Mouse (Mus musculus) stomach, embryonic 15.5 days (tissue): ENCODE results near the gene Ccl25. TPM values are rescaled to one million over a fixed set of nuclear protein-coding genes. Genes with fewer than 3 reads are reported as not detected.
"Not testable (repeated sequence)": the region's sequence is repeated elsewhere in the genome, so short reads cannot be mapped to it uniquely, and the experiment has no call there.

Experiments
- ATAC-seq: fragments of 200-750 bp; cut with Nextera tagmentation; 2 replicates; pipeline ENCODE4 v1.8.0; 2017; ENCODE audit warnings: low read depth, moderate number of reproducible peaks, moderate TSS enrichment; ENCODE audit not compliant: insufficient read depth, low FRiP score
- H3K27ac ChIP-seq: fragments of 300-500 bp; sonication (generic); 2 replicates; pipeline ENCODE4 v1.5.1; 2015; ENCODE audit warnings: mild to moderate bottlenecking, inconsistent platforms
- H3K27me3 ChIP-seq: fragments of 300-500 bp; sonication (generic); replicated peaks from 2 replicates; pipeline ENCODE4 v1.6.1; 2015; ENCODE audit warnings: inconsistent platforms
- H3K36me3 ChIP-seq: fragments of 300-500 bp; sonication (generic); 2 replicates; pipeline ENCODE4 v1.6.1; 2015; ENCODE audit warnings: inconsistent platforms
- H3K4me1 ChIP-seq: fragments of 300-500 bp; sonication (generic); 2 replicates; pipeline ENCODE4 v1.6.1; 2015; ENCODE audit warnings: inconsistent platforms
- H3K4me2 ChIP-seq: fragments of 300-500 bp; sonication (generic); 2 replicates; pipeline ENCODE4 v1.6.1; 2015; ENCODE audit warnings: mild to moderate bottlenecking, inconsistent platforms
- H3K4me3 ChIP-seq: fragments of 300-500 bp; sonication (generic); replicated peaks from 2 replicates; pipeline ENCODE4 v1.5.1; 2015; ENCODE audit warnings: inconsistent platforms
- H3K9ac ChIP-seq: fragments of 300-500 bp; sonication (generic); 2 replicates; pipeline ENCODE4 v1.6.1; 2015; ENCODE audit warnings: inconsistent platforms
- H3K9me3 ChIP-seq: fragments of 300-500 bp; sonication (generic); 2 replicates; pipeline ENCODE4 v1.6.1; 2016; ENCODE audit warnings: inconsistent platforms
- WGBS: fragments of 180-500 bp; shearing (Covaris S2); methylation state at CpG from one replicate; pipeline ENCODE4 v1.1.7; 2015; 5-methylcytosine and 5-hydroxymethylcytosine counted together
- polyA plus RNA-seq: library from polyadenylated mRNA; unstranded; fragments of >200 nt; fragmentation: Nextera tagmentation; extraction: Ambion mirVana; gene quantifications from 2 replicates; pipeline ENCODE4 v1.2.1, GENCODE M21; 2015

Ccl25 gene
- polyA plus RNA-seq, 1 experiment from 2014 or later, result 22.7 TPM

DNA sequence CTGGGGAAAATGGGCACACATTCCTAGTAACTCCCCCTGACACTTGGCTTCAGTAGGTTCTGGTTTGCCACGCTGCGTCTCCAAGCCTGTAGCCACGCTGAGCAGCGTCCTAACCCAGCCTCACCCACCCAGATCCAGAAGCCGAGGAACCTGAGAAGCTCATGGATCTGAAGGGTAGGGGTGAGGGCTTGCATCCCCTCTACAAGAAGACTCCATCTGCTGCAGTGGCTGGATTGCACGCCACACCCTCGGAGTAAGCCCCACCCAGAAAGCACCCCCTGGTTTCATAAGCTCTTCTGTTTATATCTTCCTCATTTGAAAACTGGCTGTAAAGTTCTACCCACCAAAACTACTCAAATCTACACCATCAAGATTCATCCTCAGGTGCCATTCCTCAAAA is 22.7 kb downstream of the Ccl25 start:
- Histone ChIP-seq H3K27me3 (no peaks in the 10 kb centered on the region), H3K4me2 (no peak overlapping the region), H3K36me3 (no peaks in the 10 kb centered on the region), H3K27ac (no peak overlapping the region), H3K4me3 (no peak overlapping the region), H3K9ac (no peak overlapping the region), H3K9me3 (no peaks in the 10 kb centered on the region), H3K4me1 (0 out of 2 replicates have a peak, but pooled peaks cover 4% of the 10 kb centered on the region)
- no peak for ATAC-seq
- 53% methylated on average over 7 of the region's 7 CpGs for WGBS

DNA sequence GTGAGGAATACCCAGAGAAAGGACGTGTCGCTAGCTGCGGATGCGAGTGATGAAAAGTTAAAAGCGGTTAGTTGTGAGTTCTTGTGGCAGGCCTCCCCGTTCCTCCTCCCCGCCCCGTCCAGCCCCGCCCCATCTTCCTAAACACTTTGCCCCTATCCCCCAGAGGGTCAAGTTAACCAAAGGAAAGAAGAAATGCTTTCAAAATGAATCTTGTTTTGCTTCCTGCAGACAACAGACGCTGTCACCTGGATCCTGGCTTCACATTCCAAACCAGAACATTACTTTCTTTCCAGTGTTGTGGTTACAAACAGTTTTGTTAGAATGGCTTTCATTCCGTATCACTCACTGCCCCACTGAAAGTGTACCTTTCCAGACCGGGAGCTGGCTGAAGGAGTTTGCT is 23.3 kb downstream of the Ccl25 start:
- H3K4me1 ChIP-seq, result 0 out of 2 replicates have a peak, but pooled peaks cover 4% of the 10 kb centered on the region
- no peak overlapping the region for H3K4me2 ChIP-seq
- WGBS, result 24% methylated on average over 12 of the region's 12 CpGs
- no peaks in the 10 kb centered on the region for H3K27me3 ChIP-seq
- ATAC-seq, result no peak
- H3K9ac ChIP-seq, result no peak overlapping the region
- no peaks in the 10 kb centered on the region for H3K9me3 ChIP-seq
- no peak overlapping the region for H3K4me3 ChIP-seq
- no peak overlapping the region for H3K27ac ChIP-seq
- no peaks in the 10 kb centered on the region for H3K36me3 ChIP-seq

DNA sequence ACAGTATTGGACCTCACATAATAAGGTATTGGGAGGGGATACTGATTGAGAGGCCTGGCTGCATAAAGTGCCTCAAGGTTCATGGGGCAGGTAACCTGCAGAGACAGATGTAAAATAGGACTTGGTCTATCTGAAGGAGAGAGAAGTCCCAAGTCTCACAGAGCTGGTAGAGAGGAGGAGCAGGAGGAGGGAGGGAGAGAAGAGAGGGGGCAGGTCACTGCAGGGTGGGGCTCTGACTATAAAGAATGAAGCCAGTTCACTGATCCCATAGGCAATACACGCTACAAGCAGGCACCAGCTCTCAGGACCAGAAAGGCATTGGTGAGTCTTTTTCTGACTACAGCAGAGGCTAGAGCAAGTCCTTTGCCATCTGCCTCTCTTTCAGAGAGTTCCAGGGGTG is 24.3 kb downstream of the Ccl25 start:
- no peak for ATAC-seq
- H3K9ac ChIP-seq, result no peak overlapping the region
- no peak overlapping the region for H3K27ac ChIP-seq
- H3K4me3 ChIP-seq, result no peak overlapping the region
- H3K36me3 ChIP-seq, result no peaks in the 10 kb centered on the region
- H3K4me2 ChIP-seq, result no peak overlapping the region
- 0 out of 2 replicates have a peak, but pooled peaks cover 4% of the 10 kb centered on the region for H3K4me1 ChIP-seq
- 59% methylated on average over 1 of the region's 1 CpGs for WGBS
- H3K9me3 ChIP-seq, result no peaks in the 10 kb centered on the region
- no peaks in the 10 kb centered on the region for H3K27me3 ChIP-seq

DNA sequence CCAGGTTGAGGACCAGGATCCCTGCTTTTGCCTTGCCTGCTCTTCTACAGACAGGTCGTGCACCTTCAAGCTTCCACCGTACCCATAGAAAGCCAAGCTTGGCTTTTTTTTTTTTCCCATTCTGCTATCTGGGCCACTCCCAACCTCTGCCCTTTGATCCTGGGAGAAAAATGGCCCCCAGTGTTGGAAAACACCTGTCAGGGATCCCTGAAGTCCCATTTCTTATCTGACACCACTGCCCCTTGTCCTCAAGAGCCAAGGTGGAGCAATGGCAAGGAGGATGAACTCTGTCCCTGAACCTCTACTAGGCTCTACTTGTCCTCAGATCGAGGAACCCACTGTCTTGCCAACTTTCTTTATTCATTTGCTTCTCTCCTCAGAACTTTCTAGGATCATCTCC is 25.6 kb downstream of the Ccl25 start:
- WGBS, result 78% methylated on average over 3 of the region's 3 CpGs
- Histone ChIP-seq H3K27ac (no peak overlapping the region), H3K4me2 (no peak overlapping the region), H3K36me3 (no peaks in the 10 kb centered on the region), H3K4me1 (0 out of 2 replicates have a peak, but pooled peaks cover 4% of the 10 kb centered on the region), H3K27me3 (no peaks in the 10 kb centered on the region), H3K4me3 (no peak overlapping the region), H3K9me3 (no peaks in the 10 kb centered on the region), H3K9ac (no peak overlapping the region)
- ATAC-seq, result no peak

GRCm38 (mm10) chr8:4352562-4352961 is 27.6 kb downstream of the Ccl25 start:
- 87% methylated on average over 6 of the region's 6 CpGs for WGBS
- H3K4me2 ChIP-seq, H3K27me3 ChIP-seq, H3K9ac ChIP-seq, H3K36me3 ChIP-seq, H3K9me3 ChIP-seq, ATAC-seq, H3K27ac ChIP-seq, H3K4me3 ChIP-seq, H3K4me1 ChIP-seq: not testable (repeated sequence)

DNA sequence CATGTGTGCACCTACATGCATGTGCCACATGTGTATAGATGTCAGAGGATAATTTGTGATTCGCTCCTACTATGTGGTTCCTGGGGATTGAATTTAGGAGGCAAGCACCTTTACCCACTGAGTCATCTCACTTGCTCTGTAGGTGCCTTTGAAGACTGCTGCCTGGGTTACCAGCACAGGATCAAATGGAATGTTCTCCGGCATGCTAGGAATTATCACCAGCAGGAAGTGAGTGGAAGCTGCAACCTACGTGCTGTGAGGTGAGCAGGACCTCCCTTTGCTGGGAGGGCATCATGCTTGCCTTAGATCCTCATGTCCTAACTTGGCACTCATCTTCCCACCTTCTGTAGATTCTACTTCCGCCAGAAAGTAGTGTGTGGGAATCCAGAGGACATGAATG is 28.7 kb downstream of the Ccl25 start:
- H3K4me1 ChIP-seq, result no peaks in the 10 kb centered on the region
- no peaks in the 10 kb centered on the region for H3K27me3 ChIP-seq
- no peaks in the 10 kb centered on the region for H3K9me3 ChIP-seq
- ATAC-seq, result no peak
- H3K9ac ChIP-seq, result no peak overlapping the region
- H3K27ac ChIP-seq, result no peak overlapping the region
- no peak overlapping the region for H3K4me3 ChIP-seq
- WGBS, result 75% methylated on average over 4 of the region's 4 CpGs
- H3K36me3 ChIP-seq, result no peaks in the 10 kb centered on the region
- H3K4me2 ChIP-seq, result no peak overlapping the region

- Histone ChIP-seq H3K4me3 (no peak overlapping the region), H3K27me3 (no peaks in the 10 kb centered on the region), H3K27ac (no peak overlapping the region), H3K9ac (no peak overlapping the region), H3K4me2 (no peak overlapping the region), H3K9me3 (no peaks in the 10 kb centered on the region), H3K4me1 (no peaks in the 10 kb centered on the region), H3K36me3 (no peaks in the 10 kb centered on the region)
- 83% methylated on average over 1 of the region's 1 CpGs for WGBS
- ATAC-seq, result no peak
Measured at GRCm38 (mm10) chr8:4354516-4354915, 29.5 kb downstream of the Ccl25 start.

DNA sequence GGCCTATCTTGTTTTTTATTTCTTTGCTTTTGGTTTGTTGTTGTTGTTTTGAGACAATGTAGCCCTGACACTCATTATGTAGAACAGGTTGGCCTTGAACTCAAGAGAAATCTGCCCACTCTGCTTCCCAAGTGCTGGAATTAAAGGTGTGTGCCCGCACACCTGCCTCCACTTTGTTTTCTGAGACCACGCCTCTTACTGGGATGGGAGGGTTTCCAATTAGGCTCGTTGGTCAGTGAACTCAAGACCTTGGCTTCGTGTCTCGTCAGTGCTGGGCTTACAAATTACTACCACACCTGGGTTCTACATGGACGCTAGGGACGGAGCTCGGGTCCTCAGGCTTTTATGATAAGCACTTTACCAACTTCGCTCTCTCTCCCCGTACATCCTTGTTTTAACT is 30.4 kb downstream of the Ccl25 start:
- no peak overlapping the region for H3K4me3 ChIP-seq
- 86% methylated on average over 10 of the region's 10 CpGs for WGBS
- no peaks in the 10 kb centered on the region for H3K4me1 ChIP-seq
- H3K27me3 ChIP-seq, result no peaks in the 10 kb centered on the region
- H3K9ac ChIP-seq, result no peak overlapping the region
- ATAC-seq, result no peak
- H3K36me3 ChIP-seq, result no peaks in the 10 kb centered on the region
- H3K9me3 ChIP-seq, result no peaks in the 10 kb centered on the region
- H3K27ac ChIP-seq, result no peak overlapping the region
- H3K4me2 ChIP-seq, result no peak overlapping the region

GRCm38 (mm10) chr8:4359362-4359761 is 34.4 kb downstream of the Ccl25 start:
- 76% methylated on average over 3 of the region's 3 CpGs for WGBS
- Histone ChIP-seq H3K27ac (no peak overlapping the region), H3K36me3 (no peaks in the 10 kb centered on the region), H3K4me3 (no peak overlapping the region), H3K4me1 (no peaks in the 10 kb centered on the region), H3K27me3 (no peaks in the 10 kb centered on the region), H3K9ac (no peak overlapping the region), H3K9me3 (no peaks in the 10 kb centered on the region), H3K4me2 (no peak overlapping the region)
- ATAC-seq, result no peak

GRCm38 (mm10) chr8:4360922-4361321 is 35.9 kb downstream of the Ccl25 start:
- WGBS, result 87% methylated on average over 2 of the region's 2 CpGs
- ATAC-seq, result no peak

DNA sequence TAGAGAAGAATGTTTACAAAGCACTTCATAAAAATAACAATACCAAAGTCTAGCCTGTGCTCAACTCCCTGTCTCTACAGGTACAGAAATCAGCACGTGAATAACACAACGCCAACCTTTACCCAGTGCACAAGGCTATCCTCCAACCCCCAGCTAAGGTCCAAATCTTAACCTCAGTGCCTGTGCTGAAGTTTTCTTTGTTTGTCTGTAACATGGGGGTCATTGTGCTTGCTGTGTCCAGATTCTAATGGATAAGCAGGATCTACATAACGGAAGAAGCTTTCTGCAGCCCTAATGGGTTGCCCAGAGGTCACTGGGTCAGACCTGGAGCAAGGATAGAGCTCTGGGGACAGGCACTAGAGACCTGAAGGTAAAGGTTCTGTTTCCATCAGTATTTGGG is 41.2 kb downstream of the Ccl25 start:
- H3K27me3 ChIP-seq, result no peaks in the 10 kb centered on the region
- no peak for ATAC-seq
- no peak overlapping the region for H3K27ac ChIP-seq
- no peak overlapping the region for H3K9ac ChIP-seq
- H3K4me1 ChIP-seq, result no peaks in the 10 kb centered on the region
- 86% methylated on average over 3 of the region's 3 CpGs for whole genome bisulfite sequencing
- no peak overlapping the region for H3K4me3 ChIP-seq
- H3K4me2 ChIP-seq, result no peak overlapping the region
- no peaks in the 10 kb centered on the region for H3K36me3 ChIP-seq
- no peaks in the 10 kb centered on the region for H3K9me3 ChIP-seq

More at GRCm38 (mm10) chr8:4360922-4361321, 35.9 kb downstream of the Ccl25 start:
- H3K27ac ChIP-seq, result no peak overlapping the region
- H3K4me1 ChIP-seq, result no peaks in the 10 kb centered on the region
- H3K9ac ChIP-seq, result no peak overlapping the region
- H3K27me3 ChIP-seq, result no peaks in the 10 kb centered on the region
- no peaks in the 10 kb centered on the region for H3K9me3 ChIP-seq
- H3K4me3 ChIP-seq, result no peak overlapping the region
- no peaks in the 10 kb centered on the region for H3K36me3 ChIP-seq
- H3K4me2 ChIP-seq, result no peak overlapping the region

DNA sequence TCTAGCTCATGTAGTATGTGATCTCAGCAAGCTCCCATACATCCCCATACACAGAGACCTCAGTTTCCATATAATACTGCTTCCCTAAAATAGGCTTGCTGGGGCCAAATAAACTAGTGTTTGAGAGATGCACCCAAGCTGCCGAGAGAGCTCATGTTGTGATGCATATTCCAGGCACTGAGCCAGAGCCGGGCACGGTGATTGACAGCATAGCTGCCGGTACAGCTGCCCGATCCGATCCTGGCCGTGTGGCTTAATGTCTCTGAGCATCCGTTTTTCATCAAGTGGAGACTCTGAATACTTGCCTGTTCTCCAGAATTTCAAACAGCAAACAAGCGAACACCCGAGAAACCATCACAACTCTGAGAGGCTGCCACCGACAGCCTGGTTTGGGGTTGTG is 42.8 kb downstream of the Ccl25 start:
- no peaks in the 10 kb centered on the region for H3K9me3 ChIP-seq
- H3K4me3 ChIP-seq, result no peak overlapping the region
- ATAC-seq, result no peak
- H3K36me3 ChIP-seq, result no peaks in the 10 kb centered on the region
- no peaks in the 10 kb centered on the region for H3K4me1 ChIP-seq
- H3K4me2 ChIP-seq, result no peak overlapping the region
- H3K27ac ChIP-seq, result no peak overlapping the region
- H3K27me3 ChIP-seq, result no peaks in the 10 kb centered on the region
- H3K9ac ChIP-seq, result no peak overlapping the region
- 76% methylated on average over 11 of the region's 11 CpGs for WGBS

DNA sequence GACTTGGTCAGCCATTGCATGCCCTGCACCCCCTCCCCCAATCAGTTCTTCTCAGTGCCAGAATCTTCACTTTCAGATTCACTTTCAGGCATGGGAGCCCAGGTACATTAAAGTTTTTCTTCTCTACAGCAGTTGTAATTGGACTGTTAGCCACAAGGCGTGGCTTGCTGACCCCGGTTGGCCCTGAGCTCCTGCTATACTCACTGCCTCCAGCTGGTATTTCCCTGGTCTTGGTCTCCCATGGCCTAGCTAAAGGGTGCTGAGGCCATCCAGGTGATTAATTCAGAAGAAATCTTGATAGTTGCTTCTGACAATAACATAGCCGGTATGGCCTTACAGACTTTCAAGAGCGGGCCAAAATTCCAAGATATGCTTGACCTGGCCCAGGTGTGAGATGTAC is 43.5 kb downstream of the Ccl25 start:
- Histone ChIP-seq H3K4me3 (no peak overlapping the region), H3K4me2 (no peak overlapping the region), H3K36me3 (no peaks in the 10 kb centered on the region), H3K9ac (no peak overlapping the region), H3K4me1 (no peaks in the 10 kb centered on the region), H3K27me3 (no peaks in the 10 kb centered on the region), H3K9me3 (no peaks in the 10 kb centered on the region), H3K27ac (no peak overlapping the region)
- no peak for ATAC-seq
- WGBS, result 81% methylated on average over 4 of the region's 4 CpGs
